ENCODE assay signal across 10 mouse cellular contexts in genomic region chr1:156459690-156460089, GRCm38 (mm10). TPM values are rescaled to one million over a fixed set of nuclear protein-coding genes. Genes with fewer than 3 reads are reported as not detected.
A peak's percentile ranks its signal among the peaks of the same experiment; 100 is the strongest.
DNase-seq lines count a peak whose midpoint lies in the region; ATAC-seq and TF ChIP-seq lines count a peak whose summit lies in the region.
"Had no signal": no experiment of that assay in that cellular context is flagged by ENCODE, and none has a peak within 500 bp of the region (broad histone marks: within the 10 kb centered on the region; RNA-seq: fewer than 3 reads in every experiment).

No protein-coding gene starts in this region.

- 0 out of 2 replicates have a peak, but pooled peaks cover 3% of the 10 kb centered on the region for H3K4me1 ChIP-seq in stomach, embryonic 15.5 days
- H3K4me1 ChIP-seq in stomach, postnatal 0 days (replicated peaks; ENCODE audit: control insufficient read depth, insufficient read depth), result no peaks in the 10 kb centered on the region
- no peaks in the 10 kb centered on the region for H3K4me1 ChIP-seq in heart, postnatal 0 days (ENCODE audit: control insufficient read depth, insufficient read depth)
- H3K4me1 ChIP-seq in midbrain, embryonic 13.5 days (replicated peaks), result no peaks in the 10 kb centered on the region
- H3K4me1 ChIP-seq: hindbrain, embryonic 12.5 days; midbrain, embryonic 12.5 days had no signal

- no peak for TF ChIP-seq CTCF in stomach, postnatal 0 days (IDR thresholded peaks at IDR 0.05; ENCODE audit: low read depth)
- TF ChIP-seq CTCF in heart, postnatal 0 days (IDR thresholded peaks at IDR 0.05; ENCODE audit: low read depth), result no peak

- H3K27ac ChIP-seq in stomach, embryonic 15.5 days, result peak overlapping the region; percentile 1; the same call in 1 of the 2 replicates
- H3K27ac ChIP-seq in stomach, postnatal 0 days (replicated peaks), result no peak overlapping the region
- no peak overlapping the region for H3K27ac ChIP-seq in heart, postnatal 0 days (ENCODE audit: low read depth)
- H3K27ac ChIP-seq in midbrain, embryonic 13.5 days, result no peak overlapping the region
- H3K27ac ChIP-seq: hindbrain, embryonic 12.5 days; midbrain, embryonic 12.5 days had no signal

- TF ChIP-seq EP300 in stomach, postnatal 0 days (optimal IDR thresholded peaks at IDR 0.05), result no peak
- TF ChIP-seq EP300 in heart, postnatal 0 days (IDR thresholded peaks at IDR 0.05; ENCODE audit: low read depth), result no peak

- WGBS in stomach, embryonic 15.5 days, result 57% methylated on average over 3 of the region's 3 CpGs
- 69% methylated on average over 3 of the region's 3 CpGs for WGBS in stomach, postnatal 0 days
- 51% methylated on average over 3 of the region's 3 CpGs for WGBS in heart, postnatal 0 days
- WGBS in midbrain, embryonic 13.5 days, result 86% methylated on average over 3 of the region's 3 CpGs

- no peaks in the 10 kb centered on the region for H3K36me3 ChIP-seq in stomach, embryonic 15.5 days
- no peaks in the 10 kb centered on the region; the same call in 1 of the 2 replicates for H3K36me3 ChIP-seq in stomach, postnatal 0 days (ENCODE audit: control insufficient read depth, insufficient read depth, low read length)
- no peaks in the 10 kb centered on the region; the same call in 1 of the 2 replicates for H3K36me3 ChIP-seq in heart, postnatal 0 days (replicated peaks; ENCODE audit: control insufficient read depth, insufficient read depth, low read length)
- H3K36me3 ChIP-seq in midbrain, embryonic 13.5 days, result no peaks in the 10 kb centered on the region
- H3K36me3 ChIP-seq: hindbrain, embryonic 12.5 days had no signal

- H3K4me2 ChIP-seq in stomach, embryonic 15.5 days, result no peak overlapping the region
- H3K4me2 ChIP-seq in stomach, postnatal 0 days (replicated peaks; ENCODE audit: low read depth), result no peak overlapping the region
- no peak overlapping the region for H3K4me2 ChIP-seq in heart, postnatal 0 days (ENCODE audit: low read depth, low read length)
- H3K4me2 ChIP-seq in midbrain, embryonic 13.5 days (replicated peaks), result no peak overlapping the region
- H3K4me2 ChIP-seq: hindbrain, embryonic 12.5 days; midbrain, embryonic 12.5 days had no signal

- no peak for DNase-seq in stomach, postnatal 0 days (ENCODE audit: low spot score)
- peak; percentile 34 for DNase-seq in heart, postnatal 0 days (ENCODE audit: low spot score)
- peak; percentile 36 for DNase-seq in yolk sac, embryonic 10.5 days (ENCODE audit: low spot score)
- DNase-seq: cerebellum, adult 18-20 months had no signal

- H3K4me3 ChIP-seq in stomach, embryonic 15.5 days (replicated peaks), result no peak overlapping the region
- H3K4me3 ChIP-seq in stomach, postnatal 0 days (ENCODE audit: low read depth, low read length), result no peak overlapping the region
- H3K4me3 ChIP-seq in heart, postnatal 0 days (ENCODE audit: low read depth, low read length), result no peak overlapping the region
- H3K4me3 ChIP-seq in midbrain, embryonic 13.5 days (replicated peaks), result no peak overlapping the region
- H3K4me3 ChIP-seq: hindbrain, embryonic 12.5 days; midbrain, embryonic 12.5 days had no signal

- no peak for ATAC-seq in stomach, embryonic 15.5 days (ENCODE audit: insufficient read depth, low FRiP score, low read depth)
- no peak for ATAC-seq in stomach, postnatal 0 days (ENCODE audit: low FRiP score, low TSS enrichment)
- ATAC-seq in heart, postnatal 0 days (ENCODE audit: insufficient read depth, low read depth), result 0 out of 2 replicates have a peak, but pooled peaks have one; percentile 14
- ATAC-seq in megakaryocyte, adult 5-6 weeks (ENCODE audit: poor library complexity, severe bottlenecking), result peak; percentile 92
- no peak for ATAC-seq in cerebellum, adult (ENCODE audit: insufficient number of reproducible peaks, low FRiP score, low TSS enrichment)
- ATAC-seq in midbrain, embryonic 13.5 days, result no peak

- no peak overlapping the region for H3K9ac ChIP-seq in stomach, embryonic 15.5 days
- no peak overlapping the region for H3K9ac ChIP-seq in stomach, postnatal 0 days (ENCODE audit: low read length)
- H3K9ac ChIP-seq in heart, postnatal 0 days (replicated peaks; ENCODE audit: low read depth, low read length), result no peak overlapping the region
- no peak overlapping the region for H3K9ac ChIP-seq in midbrain, embryonic 13.5 days (replicated peaks)
- H3K9ac ChIP-seq: hindbrain, embryonic 12.5 days; midbrain, embryonic 12.5 days had no signal

- H3K27me3 ChIP-seq in stomach, embryonic 15.5 days (replicated peaks), result no peaks in the 10 kb centered on the region
- no peaks in the 10 kb centered on the region for H3K27me3 ChIP-seq in stomach, postnatal 0 days (ENCODE audit: control insufficient read depth, insufficient read depth, low read length)
- H3K27me3 ChIP-seq in heart, postnatal 0 days (ENCODE audit: control insufficient read depth, insufficient read depth, low read length), result no peaks in the 10 kb centered on the region
- H3K27me3 ChIP-seq in midbrain, embryonic 13.5 days, result no peaks in the 10 kb centered on the region
- H3K27me3 ChIP-seq: hindbrain, embryonic 12.5 days; midbrain, embryonic 12.5 days had no signal

- no peaks in the 10 kb centered on the region for H3K9me3 ChIP-seq in stomach, embryonic 15.5 days
- H3K9me3 ChIP-seq in stomach, postnatal 0 days (ENCODE audit: control insufficient read depth, low read length), result no peaks in the 10 kb centered on the region
- H3K9me3 ChIP-seq in heart, postnatal 0 days (replicated peaks; ENCODE audit: control insufficient read depth, low read length), result no peaks in the 10 kb centered on the region
- no peaks in the 10 kb centered on the region for H3K9me3 ChIP-seq in midbrain, embryonic 13.5 days
- H3K9me3 ChIP-seq: hindbrain, embryonic 12.5 days; midbrain, embryonic 12.5 days had no signal

RNA-seq across cellular contexts. Expression of gene Soat1, which starts 14.4 kb away (rescaled TPM):
- 51.5 and 52.8 TPM in 2 replicates for polyA plus RNA-seq in stomach, embryonic 15.5 days (2015; fragmentation: Nextera tagmentation; extraction: Ambion mirVana)
- polyA plus RNA-seq in stomach, postnatal 0 days (2015; fragmentation: Nextera tagmentation; extraction: Ambion mirVana), result 16.2 and 17.6 TPM in 2 replicates
- total RNA-seq in heart, postnatal 0 days (2014; rRNA removed; ENCODE audit: low replicate concordance), result 47.3 and 75.3 TPM in 2 replicates
- polyA plus RNA-seq in heart, postnatal 0 days (2015; fragmentation: Nextera tagmentation; extraction: Ambion mirVana), result 8.6 and 12.3 TPM in 2 replicates
- total RNA-seq in megakaryocyte, adult 5-6 weeks (2015), result 223 and 228 TPM in 2 replicates
- total RNA-seq in megakaryocyte, adult 5-6 weeks (2017), result 341 and 376 TPM in 2 replicates
- 10.9 and 11.1 TPM in 2 replicates for polyA plus RNA-seq in midbrain, embryonic 13.5 days (2015; fragmentation: Nextera tagmentation; extraction: Ambion mirVana)

RNA-seq across cellular contexts. Expression of gene Axdnd1, which starts 38.7 kb away (rescaled TPM):
- polyA plus RNA-seq in stomach, embryonic 15.5 days (2015; fragmentation: Nextera tagmentation; extraction: Ambion mirVana), result 0.18 TPM in 1 of 2 replicates, not detected in the other
- 0.07 and 0.24 TPM in 2 replicates for polyA plus RNA-seq in stomach, postnatal 0 days (2015; fragmentation: Nextera tagmentation; extraction: Ambion mirVana)
- total RNA-seq in heart, postnatal 0 days (2014; rRNA removed; ENCODE audit: low replicate concordance), result not detected in 2 replicates
- polyA plus RNA-seq in heart, postnatal 0 days (2015; fragmentation: Nextera tagmentation; extraction: Ambion mirVana), result 0.04 TPM in 1 of 2 replicates, not detected in the other
- 2.2 TPM in 1 of 2 replicates, not detected in the other for total RNA-seq in megakaryocyte, adult 5-6 weeks (2015)
- 0.92 and 1.8 TPM in 2 replicates for total RNA-seq in megakaryocyte, adult 5-6 weeks (2017)
- 0.17 and 0.45 TPM in 2 replicates for polyA plus RNA-seq in midbrain, embryonic 13.5 days (2015; fragmentation: Nextera tagmentation; extraction: Ambion mirVana)
- polyA plus RNA-seq: midbrain, embryonic 12.5 days had no signal

Comparison
In these comparisons a context has a peak if more than half of its experiments do, and no peak if none do; other contexts are left out.
1. ATAC-seq: peak in heart, postnatal 0 days (single experiment) and megakaryocyte, adult 5-6 weeks (single experiment); none in stomach, embryonic 15.5 days (single experiment), stomach, postnatal 0 days (single experiment), cerebellum, adult (single experiment) and midbrain, embryonic 13.5 days (single experiment).